Mouse (Mus musculus): Measurements from ENCODE around the gene Ppfia3.
A peak's percentile ranks its signal among the peaks of the same experiment; 100 is the strongest.
"Not testable (repeated sequence)": the region's sequence is repeated elsewhere in the genome, so short reads cannot be mapped to it uniquely, and the experiment has no call there.

Gene Ppfia3

GRCm38 (mm10) chr7:45366652-45367019 lies at the start of gene Ppfia3:
TSS of gene Ppfia3 (minus strand) at chr7:45367019.
- DNase-seq = no peak

- no peak for DNase-seq
These were observed 48.8 kb upstream of the Ppfia3 start for GRCm38 (mm10) chr7:45415636-45416035.

- no peak for DNase-seq
These were observed 48.0 kb upstream of the Ppfia3 start for GRCm38 (mm10) chr7:45414740-45415224.

GRCm38 (mm10) chr7:45413864-45414739 lies 47.3 kb upstream of the Ppfia3 start:
- DNase-seq = no peak

GRCm38 (mm10) chr7:45413113-45413863 lies 46.5 kb upstream of the Ppfia3 start, which contains the start of gene Ntf5:
TSS of gene Ntf5 (plus strand) at chr7:45413695.
- DNase-seq = no peak

- DNase-seq = no peak
These were observed 45.6 kb upstream of the Ppfia3 start for GRCm38 (mm10) chr7:45412421-45412820.

- no peak for DNase-seq
These were observed 42.8 kb upstream of the Ppfia3 start for GRCm38 (mm10) chr7:45409497-45410163.

GRCm38 (mm10) chr7:45408949-45409348 lies 42.1 kb upstream of the Ppfia3 start:
- no peak for DNase-seq

GRCm38 (mm10) chr7:45408351-45408750 lies 41.5 kb upstream of the Ppfia3 start:
- no peak for DNase-seq

GRCm38 (mm10) chr7:45407836-45408235 lies 41.0 kb upstream of the Ppfia3 start:
- DNase-seq = no peak

- no peak for DNase-seq
These were observed 39.6 kb upstream of the Ppfia3 start for GRCm38 (mm10) chr7:45406157-45407156.

- DNase-seq = peak; percentile 58
These were observed 38.6 kb upstream of the Ppfia3 start, which contains the start of gene Kcna7 for GRCm38 (mm10) chr7:45405091-45406075. TSS of gene Kcna7 (plus strand) at chr7:45405653.

GRCm38 (mm10) chr7:45403532-45404261 lies 36.9 kb upstream of the Ppfia3 start:
- DNase-seq = peak; percentile 34

GRCm38 (mm10) chr7:45401521-45402085 lies 34.8 kb upstream of the Ppfia3 start:
- no peak for DNase-seq

GRCm38 (mm10) chr7:45396787-45397186 lies 30.0 kb upstream of the Ppfia3 start:
- DNase-seq = no peak

- not testable (repeated sequence) for DNase-seq
These were observed 29.5 kb upstream of the Ppfia3 start for GRCm38 (mm10) chr7:45396337-45396775.

GRCm38 (mm10) chr7:45395578-45396336 lies 28.9 kb upstream of the Ppfia3 start, which contains the start of gene Snrnp70:
TSS of gene Snrnp70 (minus strand) at chr7:45395742.
- DNase-seq = peak; percentile 100

- DNase-seq = no peak
These were observed 28.3 kb upstream of the Ppfia3 start for GRCm38 (mm10) chr7:45395129-45395541.
